Mouse (Mus musculus) liver, adult 2 months (tissue): ENCODE results near the gene Pisd.

Experiments
- CTCF ChIP-seq: fragments of 200-500 bp; IDR thresholded peaks from 2 replicates; pipeline ENCODE4 v1.5.1; 2011; ENCODE audit warnings: low read depth, low read length, control low read depth
- POLR2A ChIP-seq: fragments of 200-500 bp; IDR thresholded peaks from 2 replicates; pipeline ENCODE4 v1.6.1; 2011; ENCODE audit warnings: low read length, control low read depth; ENCODE audit not compliant: insufficient read depth; ENCODE audit errors: extremely low read depth

DNA sequence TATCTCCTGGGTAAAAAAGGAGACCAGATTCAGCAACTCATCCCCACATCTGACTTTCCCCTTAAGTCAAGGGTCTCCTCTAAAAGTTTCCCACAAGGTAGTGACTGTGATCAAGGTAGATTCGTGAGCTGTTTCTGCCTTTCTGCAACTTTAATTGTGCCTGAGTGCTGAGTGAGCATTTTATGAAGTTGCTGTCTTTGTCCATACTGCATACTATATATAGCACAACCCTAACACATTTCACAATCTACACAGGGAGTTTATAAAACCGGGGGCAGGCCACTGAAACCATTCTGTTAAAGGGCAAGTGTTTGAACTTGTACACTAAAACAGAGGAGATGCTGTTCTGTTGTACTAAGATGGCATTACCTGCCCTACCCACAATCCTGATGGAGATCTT is 92.0 kb downstream of the Pisd start:
- TF ChIP-seq CTCF (no peak), POLR2A (no peak)
